Mouse (Mus musculus) heart, adult 2 months (tissue): Measurements from ENCODE around the gene Msi2. TPM values are rescaled to one million over a fixed set of nuclear protein-coding genes. Genes with fewer than 3 reads are reported as not detected.

ENCODE experiments used
- DNase-seq, 2 experiments: peaks; one replicate each; pipeline ENCODE4 v3.0.0; 2021
- H3K27ac ChIP-seq: fragments of 200-600 bp; 2 replicates; pipeline ENCODE4 v1.8.1; 2022
- H3K27me3 ChIP-seq: fragments of 200-500 bp; 2 replicates; pipeline ENCODE4 v1.6.1; 2012; ENCODE audit warnings: mild to moderate bottlenecking, low read length, inconsistent platforms, mixed read lengths; ENCODE audit not compliant: control insufficient read depth, insufficient read depth
- H3K36me3 ChIP-seq: fragments of 200-500 bp; 2 replicates; pipeline ENCODE4 v1.6.1; 2012; ENCODE audit warnings: low read length, inconsistent platforms; ENCODE audit not compliant: control insufficient read depth, insufficient read depth
- H3K4me1 ChIP-seq: fragments of 200-500 bp; 2 replicates; pipeline ENCODE4 v1.6.1; 2011; ENCODE audit warnings: low read length; ENCODE audit not compliant: control insufficient read depth, insufficient read depth
- H3K4me3 ChIP-seq: fragments of 200-600 bp; 2 replicates; pipeline ENCODE4 v1.8.1; 2022
- H3K79me2 ChIP-seq: fragments of 200-500 bp; replicated peaks from 2 replicates; pipeline ENCODE4 v1.6.1; 2012; ENCODE audit warnings: mild to moderate bottlenecking, inconsistent platforms, low read length, moderate library complexity, mixed read lengths; ENCODE audit not compliant: control insufficient read depth, insufficient read depth
- H3K9ac ChIP-seq: fragments of 200-500 bp; 2 replicates; pipeline ENCODE4 v1.6.1; 2012; ENCODE audit warnings: low read depth, mild to moderate bottlenecking, control low read depth, inconsistent platforms, low read length, mixed read lengths
- CTCF ChIP-seq: fragments of 200-600 bp; IDR thresholded peaks from 2 replicates; pipeline ENCODE4 v1.8.1; 2022; ENCODE audit warnings: antibody characterized with exemption, mild to moderate bottlenecking, moderate library complexity
- EP300 ChIP-seq: fragments of 200-500 bp; IDR thresholded peaks from 2 replicates; pipeline ENCODE4 v1.6.1; 2011; ENCODE audit warnings: low read depth, low read length, control low read depth; ENCODE audit not compliant: insufficient read depth
- POLR2A ChIP-seq: fragments of 200-500 bp; IDR thresholded peaks from 2 replicates; pipeline ENCODE4 v1.6.1; 2011; ENCODE audit warnings: mild to moderate bottlenecking, low read depth, low read length, control low read depth; ENCODE audit not compliant: insufficient read depth
- WGBS: fragments of 180-500 bp; shearing (Covaris S2); methylation state at CpG from one replicate; pipeline ENCODE4 v1.1.7; 2018; 5-methylcytosine and 5-hydroxymethylcytosine counted together
- intact Hi-C: fragments of 180-260 bp; cut with DNase I; formaldehyde crosslinking; loops from one replicate; pipeline ENCODE4 v1.15.1; 2025
- polyA plus RNA-seq: library from polyadenylated mRNA; depleted of rRNA; stranded (reverse); fragments of >200 nt; gene quantifications from 2 replicates; pipeline ENCODE4 v1.2.3, GENCODE M21; 2012
- total RNA-seq, 2 experiments: library from RNA; stranded (reverse); gene quantifications; 2 replicates each; pipeline ENCODE4 v1.2.3; 2021

Gene Msi2
- total and polyA plus RNA-seq, 3 experiments: 42.5 to 208 (median 176) TPM

- no peaks in the 10 kb centered on the region for H3K27me3 ChIP-seq
- peaks cover 7% of the 10 kb centered on the region for H3K4me1 ChIP-seq
- no peak overlapping the region for H3K9ac ChIP-seq
- H3K27ac ChIP-seq: no peak overlapping the region
- DNase-seq: no peak
- H3K4me3 ChIP-seq: no peak overlapping the region
- H3K79me2 ChIP-seq: no peaks in the 10 kb centered on the region
- intact Hi-C loops: no loop called here
- 94% methylated on average over 15 of the region's 15 CpGs for WGBS
- no peaks in the 10 kb centered on the region; the same call in 1 of the 2 replicates for H3K36me3 ChIP-seq
- TF ChIP-seq CTCF (no peak), POLR2A (no peak), EP300 (no peak)
Observed at GRCm38 (mm10) chr11:88665799-88666198, 52.5 kb downstream of the Msi2 start.

DNA sequence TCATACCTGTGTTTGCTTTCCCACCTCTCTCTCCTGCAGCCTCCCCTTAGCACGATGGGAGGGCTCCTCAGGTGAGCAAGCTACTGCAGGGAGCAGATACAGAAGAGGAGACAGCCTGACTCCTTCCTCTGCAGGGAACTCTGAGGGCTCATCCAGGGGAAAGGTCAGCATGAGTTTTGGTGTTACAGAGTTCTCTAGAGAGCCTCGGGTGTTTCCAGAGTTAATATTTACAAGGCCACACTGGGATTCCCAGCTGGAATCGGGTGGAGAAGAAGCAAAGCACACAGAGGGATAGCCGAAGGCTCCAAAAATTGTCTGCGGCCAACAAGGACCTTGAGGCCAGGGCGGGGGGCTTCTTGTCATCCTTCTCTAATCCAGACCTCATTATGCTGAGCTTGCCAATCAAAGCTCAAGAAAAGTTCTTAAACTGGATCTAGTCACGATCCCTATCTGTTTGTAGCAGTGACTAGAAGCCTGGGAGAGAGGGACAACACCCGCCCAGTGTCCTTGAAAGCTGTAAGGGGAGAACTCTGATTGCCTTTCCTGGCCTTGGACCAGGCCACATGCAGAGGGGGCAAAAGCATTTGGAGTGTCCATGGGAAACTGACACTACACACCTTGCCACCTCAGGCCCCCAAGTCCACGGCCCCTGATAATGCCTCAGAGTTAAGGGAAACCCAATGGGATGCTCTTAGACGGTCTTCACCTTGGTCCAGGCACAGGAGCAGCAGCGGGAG lies 56.7 kb downstream of the Msi2 start:
- no peak for DNase-seq
- Histone ChIP-seq H3K4me1 (peaks cover 10% of the 10 kb centered on the region), H3K36me3 (no peaks in the 10 kb centered on the region; the same call in 1 of the 2 replicates), H3K9ac (no peak overlapping the region), H3K4me3 (no peak overlapping the region), H3K79me2 (0 out of 2 replicates have a peak, but pooled peaks cover 2% of the 10 kb centered on the region), H3K27me3 (no peaks in the 10 kb centered on the region), H3K27ac (peak overlapping the region; percentile 51)
- TF ChIP-seq EP300 (no peak), CTCF (no peak)
- WGBS: 56% methylated on average over 11 of the region's 11 CpGs
- intact Hi-C loops: no loop called here

- Histone ChIP-seq H3K27me3 (no peaks in the 10 kb centered on the region), H3K4me1 (peaks cover 12% of the 10 kb centered on the region), H3K79me2 (0 out of 2 replicates have a peak, but pooled peaks cover 2% of the 10 kb centered on the region), H3K4me3 (no peak overlapping the region), H3K36me3 (no peaks in the 10 kb centered on the region; the same call in none of the 2 replicates), H3K27ac (no peak overlapping the region; the same call in 1 of the 2 replicates), H3K9ac (no peak overlapping the region)
- intact Hi-C loops: no loop called here
- DNase-seq: no peak
- TF ChIP-seq CTCF (no peak), POLR2A (no peak), EP300 (no peak)
- 67% methylated on average over 9 of the region's 9 CpGs for WGBS
Observed at GRCm38 (mm10) chr11:88660404-88660803, 57.9 kb downstream of the Msi2 start.

DNA sequence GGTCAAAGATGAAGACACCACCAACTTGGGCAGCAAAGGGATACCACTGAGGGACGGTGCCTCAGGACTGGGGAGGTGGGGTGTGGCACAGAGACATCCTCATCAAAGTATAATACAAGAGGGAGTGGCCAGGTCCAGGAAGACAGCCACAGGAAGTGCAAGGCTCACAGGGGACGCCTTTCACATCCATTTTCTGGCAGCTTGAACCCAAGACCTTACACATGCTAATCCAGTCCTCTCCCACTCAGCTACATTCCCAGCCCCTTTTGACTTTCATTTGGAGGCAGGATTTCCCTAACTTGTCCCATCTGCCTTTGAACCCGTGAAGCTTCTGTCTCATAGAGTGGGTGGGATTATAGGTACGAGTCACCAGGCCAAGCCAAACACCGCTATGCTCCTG lies 59.4 kb downstream of the Msi2 start:
- no peaks in the 10 kb centered on the region for H3K27me3 ChIP-seq
- H3K36me3 ChIP-seq: peaks cover 5% of the 10 kb centered on the region
- 0 out of 2 replicates have a peak, but pooled peaks cover 2% of the 10 kb centered on the region for H3K79me2 ChIP-seq
- H3K4me3 ChIP-seq: no peak overlapping the region
- no peak for TF ChIP-seq POLR2A
- TF ChIP-seq CTCF: no peak
- TF ChIP-seq EP300: no peak
- DNase-seq: no peak
- no peak overlapping the region for H3K9ac ChIP-seq
- intact Hi-C loops: loop anchor here (5.0 kb wide), 1 partner anchor 33 kb away; no protein-coding TSS in a partner anchor
- no peak overlapping the region for H3K27ac ChIP-seq
- 76% methylated on average over 5 of the region's 5 CpGs for WGBS
- H3K4me1 ChIP-seq: peaks cover 15% of the 10 kb centered on the region

DNA sequence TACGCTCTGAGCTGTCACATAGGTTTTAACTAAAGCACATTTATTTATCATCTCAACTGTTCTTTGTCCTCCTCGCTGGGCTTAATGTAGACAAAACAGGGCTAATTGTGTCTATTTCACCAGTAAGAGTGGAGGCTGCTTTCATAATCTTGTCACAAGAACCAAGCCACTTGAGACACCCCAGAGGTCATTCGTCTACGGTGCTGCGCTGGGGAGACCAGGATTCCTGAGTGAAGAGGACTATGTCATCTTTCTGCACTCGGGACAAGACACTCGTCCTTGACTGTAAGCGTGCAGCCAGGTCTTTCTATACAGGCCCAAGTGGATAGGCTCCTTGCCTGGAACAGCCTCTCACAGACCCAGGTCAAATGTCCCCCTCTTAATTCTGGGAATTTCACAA lies 62.5 kb downstream of the Msi2 start:
- H3K27ac ChIP-seq: peak overlapping the region; percentile 83
- no peak for DNase-seq
- intact Hi-C loops: loop anchor here (2.0 to 5.0 kb wide), 3 partner anchors 15 to 73 kb away; no protein-coding TSS in a partner anchor

GRCm38 (mm10) chr11:88655214-88655566 lies 63.1 kb downstream of the Msi2 start:
- intact Hi-C loops: loop anchor here (2.0 to 5.0 kb wide), 2 partner anchors 16 to 37 kb away; no protein-coding TSS in a partner anchor
- H3K27ac ChIP-seq: peak overlapping the region; percentile 83
- H3K27me3 ChIP-seq: no peaks in the 10 kb centered on the region
- H3K36me3 ChIP-seq: peaks cover 10% of the 10 kb centered on the region
- no peak overlapping the region for H3K4me3 ChIP-seq
- no peak overlapping the region for H3K9ac ChIP-seq
- no peak for DNase-seq
- TF ChIP-seq EP300 (no peak), POLR2A (no peak)
- H3K4me1 ChIP-seq: peaks cover 7% of the 10 kb centered on the region
- WGBS: 60% methylated on average over 3 of the region's 3 CpGs
- H3K79me2 ChIP-seq: 0 out of 2 replicates have a peak, but pooled peaks cover 2% of the 10 kb centered on the region

More for the DNA sequence above, 62.5 kb downstream of the Msi2 start:
- Histone ChIP-seq H3K4me3 (no peak overlapping the region), H3K9ac (no peak overlapping the region), H3K4me1 (peaks cover 10% of the 10 kb centered on the region), H3K27me3 (no peaks in the 10 kb centered on the region), H3K79me2 (0 out of 2 replicates have a peak, but pooled peaks cover 2% of the 10 kb centered on the region), H3K36me3 (peaks cover 10% of the 10 kb centered on the region)
- WGBS: 66% methylated on average over 8 of the region's 8 CpGs
- TF ChIP-seq CTCF (no peak), POLR2A (no peak), EP300 (0 out of 2 replicates have a peak, but pooled peaks have one; percentile 25)
